Mouse (Mus musculus): ENCODE data around the gene Zc3h18.

Zc3h18 gene

DNA sequence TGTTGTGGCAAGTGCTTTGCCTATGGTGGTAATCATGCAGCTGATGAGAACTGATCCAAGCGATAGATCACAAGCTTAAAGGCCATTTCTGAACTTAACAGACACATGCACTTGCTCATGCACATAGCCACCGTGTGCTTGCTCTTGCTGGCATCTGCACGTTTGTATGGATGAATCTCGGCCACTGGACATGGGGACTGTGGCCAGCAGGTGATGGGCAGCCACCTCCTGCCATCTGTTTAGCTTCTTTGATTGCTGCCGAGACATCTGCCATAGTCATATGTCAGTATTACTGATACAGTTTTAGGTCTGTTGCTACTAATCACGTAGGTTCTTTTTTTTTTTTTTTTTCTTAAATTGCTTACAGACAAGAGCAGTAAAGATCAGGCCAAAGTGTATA is 18.9 kb downstream of the Zc3h18 start:
- peak; percentile 48 to 67 for DNase-seq

DNA sequence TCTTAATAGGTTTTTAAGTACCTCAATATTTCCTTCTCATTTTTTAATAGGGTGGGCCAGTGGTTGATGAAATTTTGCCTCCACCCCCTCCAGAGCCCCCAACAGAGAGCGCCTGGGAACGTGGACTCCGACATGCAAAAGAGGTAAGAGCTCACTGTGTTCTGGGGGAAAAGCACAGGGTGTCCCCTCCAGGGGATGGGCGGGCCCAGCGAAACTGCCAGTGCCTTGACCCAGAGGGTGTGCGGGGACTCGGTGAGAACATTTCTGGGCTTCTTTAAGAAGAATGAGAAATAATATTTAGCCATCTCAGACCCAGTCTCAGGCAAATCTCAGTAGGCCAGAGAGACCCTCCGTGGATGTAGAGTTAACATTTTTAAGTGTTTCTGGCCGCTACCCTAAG is 21.8 kb downstream of the Zc3h18 start:
- no peak for DNase-seq

DNA sequence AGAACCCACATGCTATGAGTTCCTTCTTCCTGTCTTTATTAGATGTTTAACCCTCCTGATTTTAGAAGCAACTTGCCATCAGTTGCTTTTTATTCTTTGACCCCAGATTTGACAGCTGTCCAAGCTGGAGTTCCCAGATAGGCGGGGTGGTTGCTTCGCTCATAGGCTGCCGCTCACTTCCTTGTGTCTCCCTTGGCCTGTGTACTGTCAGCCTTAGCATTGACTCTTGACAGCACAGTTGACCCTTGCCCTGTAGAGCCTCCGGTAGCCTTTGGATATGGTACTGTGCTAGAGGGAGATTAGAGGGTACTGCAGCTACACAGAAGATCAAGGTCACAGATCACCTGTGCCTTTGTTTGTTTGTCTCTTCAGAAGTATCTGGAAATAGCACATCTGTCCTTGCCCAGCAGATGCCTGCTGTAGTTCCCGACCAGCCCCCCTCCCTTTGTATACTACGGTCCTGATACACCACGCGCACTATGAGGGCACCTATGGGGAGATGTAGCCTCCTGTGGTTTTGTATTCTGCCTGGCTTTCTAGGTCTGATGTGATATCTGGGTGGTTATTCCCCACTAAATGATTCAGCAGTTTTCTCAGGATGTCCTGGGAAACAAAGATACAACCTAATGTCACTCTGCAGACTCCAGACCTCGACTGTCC is 28.9 kb downstream of the Zc3h18 start:
- no peak for DNase-seq

- DNase-seq, result no peak
These were observed 31.3 kb downstream of the Zc3h18 start for GRCm38 (mm10) chr8:122407678-122408077.

DNA sequence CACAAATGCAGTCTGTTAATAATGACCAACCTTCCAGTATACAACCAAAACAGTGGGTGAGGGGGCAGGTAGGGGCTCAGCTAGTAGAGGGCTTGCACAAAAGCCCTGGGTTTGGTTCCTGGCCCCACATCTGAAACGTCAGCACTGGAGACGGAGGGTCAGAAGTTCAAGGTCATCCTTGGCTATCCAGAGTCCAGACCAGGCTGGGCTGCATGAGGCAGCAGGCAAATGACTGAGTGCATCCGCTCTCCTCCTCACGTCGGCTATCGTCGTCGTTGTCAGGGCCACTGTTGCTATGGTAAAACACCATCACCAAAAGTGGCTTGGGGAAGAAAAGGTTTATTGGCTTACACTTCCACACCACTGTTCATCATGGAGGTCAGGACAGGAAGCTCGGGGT is 37.9 kb downstream of the Zc3h18 start:
- DNase-seq, result no peak

GRCm38 (mm10) chr8:122415554-122415953 is 39.1 kb downstream of the Zc3h18 start:
- no peak for DNase-seq

- peak in 1 of 2 experiments; percentile 53 for DNase-seq
These were observed 43.6 kb downstream of the Zc3h18 start for GRCm38 (mm10) chr8:122419881-122420555.

DNA sequence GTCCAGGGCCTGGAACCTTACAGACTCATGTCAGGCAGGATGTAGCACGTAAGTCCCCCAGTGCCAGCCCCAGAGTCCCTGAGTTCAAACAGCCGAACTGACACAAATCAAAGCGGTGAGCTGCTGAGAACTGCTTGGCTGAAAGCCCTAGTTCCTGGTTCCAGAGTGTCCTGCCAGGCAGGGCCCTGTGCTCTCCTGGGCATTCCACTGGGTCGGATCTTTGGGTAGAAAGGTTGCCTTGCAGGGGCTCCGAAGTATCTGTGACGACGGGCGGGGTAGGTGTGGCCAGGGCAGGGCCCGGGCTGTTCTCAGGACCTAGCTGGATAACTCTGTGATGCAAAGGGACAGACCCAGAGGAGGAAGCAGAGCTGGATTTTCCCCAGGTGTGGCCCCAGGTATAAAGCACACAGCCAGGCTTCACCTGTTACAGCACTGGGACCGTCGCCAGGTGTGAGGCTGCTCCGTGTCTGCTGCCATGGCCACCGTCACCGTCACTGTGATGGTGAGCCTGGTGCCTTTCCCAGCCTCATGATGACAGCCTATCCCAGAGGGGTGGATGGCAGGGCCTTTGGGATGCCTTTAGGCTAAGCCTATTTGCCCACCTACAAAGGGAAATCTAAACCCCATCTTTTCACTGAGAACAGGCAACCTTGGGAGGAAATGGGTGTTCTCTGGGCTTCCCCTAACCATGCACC is 45.1 kb downstream of the Zc3h18 start, which contains the start of gene Il17c:
Il17c (plus strand) TSS at position 645 of the 695 bp plus-strand sequence.
- DNase-seq, result peak; percentile 40 to 66

- DNase-seq, result no peak
These were observed 46.8 kb downstream of the Zc3h18 start for GRCm38 (mm10) chr8:122423217-122423616.

DNA sequence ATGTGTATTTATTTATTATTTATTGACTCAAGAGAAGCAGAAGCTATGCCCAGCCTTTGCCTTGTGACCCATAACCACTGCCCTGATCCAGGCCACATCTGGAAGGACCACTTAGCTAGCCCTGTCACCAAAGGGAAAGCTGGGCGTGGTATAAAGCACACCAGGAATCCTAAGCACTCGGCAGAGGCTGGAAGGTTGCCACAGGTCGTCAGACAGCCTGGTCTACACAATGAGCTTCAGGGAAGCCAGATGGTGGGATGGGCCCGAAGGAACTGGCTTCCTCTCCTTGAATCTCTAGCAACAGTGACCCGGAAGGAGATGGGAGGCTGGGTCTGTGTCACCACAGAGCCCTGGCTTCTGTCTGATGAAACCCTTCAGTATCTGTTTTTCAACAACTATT is 47.2 kb downstream of the Zc3h18 start:
- peak in 1 of 2 experiments; percentile 44 for DNase-seq

- no peak for DNase-seq
These were observed 49.7 kb downstream of the Zc3h18 start for GRCm38 (mm10) chr8:122426145-122426544.

DNA sequence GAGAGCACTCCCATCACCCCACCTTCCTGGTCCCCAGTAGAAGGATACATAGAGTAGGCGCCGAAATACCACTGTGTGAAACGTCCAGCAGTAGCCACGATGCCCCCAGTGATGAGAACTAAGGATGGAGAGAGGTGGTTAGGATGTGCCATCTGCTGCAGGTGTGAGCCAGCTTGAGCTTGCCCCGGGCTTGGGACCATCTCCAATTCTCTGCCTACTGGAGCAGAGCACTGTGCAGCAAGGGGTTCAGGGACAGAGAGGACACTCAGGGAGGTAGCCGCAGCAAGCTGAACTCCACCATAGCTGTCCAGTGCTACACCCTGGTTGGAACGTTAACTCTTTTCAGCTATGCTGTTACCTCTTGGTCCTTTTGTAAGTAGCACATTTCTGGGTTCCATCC is 51.2 kb downstream of the Zc3h18 start:
- no peak for DNase-seq

DNA sequence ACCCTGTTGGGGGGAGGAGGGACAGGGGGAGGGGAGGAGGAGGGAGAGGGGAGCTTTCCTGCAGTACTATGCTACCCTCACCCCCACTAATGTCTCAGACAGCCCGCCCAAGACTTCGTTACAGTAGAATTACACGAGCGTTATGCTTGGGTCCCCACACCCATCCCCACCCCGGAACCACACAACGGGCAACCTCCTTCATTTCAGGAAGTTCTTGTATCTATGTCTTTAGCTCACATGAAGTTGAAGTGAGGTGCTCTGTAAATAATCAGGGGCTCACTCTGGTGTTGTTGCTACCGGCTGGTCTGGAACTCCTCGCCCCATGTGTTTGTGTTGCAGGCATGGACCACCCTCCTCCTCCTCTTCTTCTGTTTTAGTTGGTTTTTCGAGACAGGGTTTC is 51.8 kb downstream of the Zc3h18 start:
- DNase-seq, result no peak

DNA sequence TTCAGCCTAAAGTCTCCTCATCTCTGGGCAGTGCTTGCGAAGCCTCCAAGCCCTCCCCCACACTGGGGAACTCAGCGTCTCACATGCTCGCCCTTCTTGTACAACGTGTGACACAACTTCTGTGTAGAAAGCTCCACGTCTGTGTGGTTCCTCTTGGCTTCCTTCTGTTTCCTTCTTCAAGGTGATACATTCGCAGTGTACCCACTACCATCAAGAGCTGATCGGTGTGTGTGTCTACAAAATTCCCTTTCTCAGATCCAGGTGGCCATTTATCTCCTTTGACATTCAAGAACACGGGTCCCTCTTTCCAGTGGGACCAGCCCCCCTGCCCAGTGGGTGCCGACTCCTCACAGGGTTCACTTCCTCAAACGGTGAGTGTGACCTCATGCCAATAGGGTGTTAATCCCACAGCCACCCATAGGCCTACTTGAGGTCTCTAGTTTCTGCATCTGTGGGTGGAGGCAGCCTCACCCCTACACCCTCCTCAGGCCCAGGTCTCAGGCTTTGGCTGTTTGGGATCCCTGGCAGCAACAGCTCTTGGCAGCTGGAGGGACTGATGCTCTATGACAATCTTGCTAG is 53.7 kb downstream of the Zc3h18 start:
- DNase-seq, result no peak

DNA sequence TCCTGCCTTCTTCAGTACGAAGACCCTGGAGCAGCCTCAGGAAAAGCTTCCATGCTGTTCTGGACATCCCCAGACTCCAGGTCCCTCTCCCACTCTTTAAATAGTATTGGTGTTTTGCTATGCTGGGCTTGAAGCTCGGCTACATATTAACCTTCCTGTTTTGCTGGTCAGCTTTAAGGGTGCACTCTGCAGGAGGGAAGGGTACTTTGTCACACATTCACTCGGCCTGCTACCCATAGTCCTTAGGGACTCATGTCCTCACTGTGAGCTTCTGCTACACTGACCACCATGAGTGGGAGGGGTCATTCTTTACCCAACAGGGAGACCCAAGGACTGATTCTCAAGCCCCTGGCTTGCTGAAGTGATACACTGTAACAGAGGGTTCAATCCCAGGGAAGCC is 54.2 kb downstream of the Zc3h18 start:
- no peak for DNase-seq

GRCm38 (mm10) chr8:122431694-122432442 is 55.5 kb downstream of the Zc3h18 start:
- DNase-seq, result no peak

DNA sequence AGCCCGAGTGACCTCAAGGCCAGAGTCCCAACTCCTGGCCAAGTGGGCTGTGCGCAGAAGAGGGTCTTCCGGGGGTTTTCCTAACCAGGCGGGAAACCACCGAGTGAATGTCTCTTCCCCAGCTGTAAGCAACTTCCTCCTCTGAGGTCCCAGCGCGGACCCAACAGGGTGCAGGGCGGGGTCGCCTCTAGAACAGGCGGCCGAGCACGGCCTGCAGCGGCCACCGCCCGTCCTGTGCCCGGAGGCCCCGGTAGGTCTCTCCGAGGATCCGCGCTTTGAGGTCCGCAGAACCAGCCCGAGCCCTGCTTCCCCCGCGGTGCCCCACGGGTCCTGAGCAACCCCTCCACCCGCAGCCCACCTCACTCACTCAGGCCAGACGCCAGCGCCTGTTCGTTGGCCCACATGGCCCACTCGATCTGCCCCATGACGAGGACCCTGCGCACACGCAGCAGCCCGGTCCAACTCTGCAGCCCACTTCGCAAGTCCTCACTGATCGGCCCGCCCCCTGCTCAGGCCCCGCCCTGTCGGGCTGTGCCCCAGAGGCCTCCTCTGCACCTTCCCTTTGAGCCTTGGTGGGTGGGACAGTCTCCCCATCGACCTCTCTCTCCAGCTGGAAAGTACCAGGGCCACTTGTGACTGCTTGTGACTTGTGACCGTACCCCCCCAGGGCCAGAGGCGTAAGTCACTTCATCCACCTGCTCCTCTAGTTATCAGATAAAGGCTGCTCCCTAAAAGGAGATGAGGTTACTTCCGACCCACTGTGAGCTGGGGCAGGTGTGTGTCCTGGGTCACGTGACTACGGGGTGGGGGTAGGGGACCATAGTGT is 56.2 kb downstream of the Zc3h18 start, which contains the start of gene Cyba:
Cyba (minus strand) TSS at position 488 of the 826 bp plus-strand sequence.
- peak; percentile 29 to 35 for DNase-seq

- no peak for DNase-seq
These were observed 57.0 kb downstream of the Zc3h18 start for GRCm38 (mm10) chr8:122433269-122433905.

DNA sequence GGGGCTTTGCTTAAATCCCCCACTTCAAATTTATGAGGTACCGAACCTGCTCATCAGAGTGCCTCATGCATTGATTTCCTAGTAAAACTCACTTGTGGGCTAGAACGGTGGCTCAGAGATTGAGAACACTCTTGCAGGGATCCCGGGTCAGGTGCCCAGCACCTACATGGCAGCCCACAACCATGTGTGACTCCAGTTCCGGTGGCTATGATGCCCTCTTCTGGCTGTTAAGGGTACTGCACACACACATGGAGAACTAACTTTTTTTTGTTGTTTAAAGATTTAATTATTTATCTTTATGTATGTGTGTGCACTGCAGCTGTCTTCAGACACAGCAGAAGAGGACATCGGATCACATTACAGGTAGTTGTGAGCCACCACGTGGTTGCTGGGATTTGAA is 59.0 kb downstream of the Zc3h18 start:
- no peak for DNase-seq

DNA sequence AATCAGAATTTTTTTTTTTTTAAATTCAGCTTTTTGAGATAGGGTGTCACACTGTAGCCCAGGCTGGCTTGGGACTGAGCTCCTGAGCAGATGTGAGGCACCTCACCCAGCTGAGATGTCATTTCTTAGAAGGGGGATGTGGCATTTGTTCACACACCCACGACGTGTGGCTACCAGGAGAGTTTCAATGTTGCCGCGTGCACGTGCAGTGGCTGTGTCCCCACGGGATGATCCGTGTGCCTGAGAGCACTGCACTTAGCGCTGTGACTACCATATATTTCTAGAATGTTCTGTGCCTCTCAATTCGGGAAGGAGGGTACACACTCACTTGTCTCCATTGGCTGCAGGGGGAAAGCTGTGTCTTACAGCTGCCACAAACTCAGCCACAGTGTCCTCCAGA is 59.7 kb downstream of the Zc3h18 start:
- no peak for DNase-seq

DNA sequence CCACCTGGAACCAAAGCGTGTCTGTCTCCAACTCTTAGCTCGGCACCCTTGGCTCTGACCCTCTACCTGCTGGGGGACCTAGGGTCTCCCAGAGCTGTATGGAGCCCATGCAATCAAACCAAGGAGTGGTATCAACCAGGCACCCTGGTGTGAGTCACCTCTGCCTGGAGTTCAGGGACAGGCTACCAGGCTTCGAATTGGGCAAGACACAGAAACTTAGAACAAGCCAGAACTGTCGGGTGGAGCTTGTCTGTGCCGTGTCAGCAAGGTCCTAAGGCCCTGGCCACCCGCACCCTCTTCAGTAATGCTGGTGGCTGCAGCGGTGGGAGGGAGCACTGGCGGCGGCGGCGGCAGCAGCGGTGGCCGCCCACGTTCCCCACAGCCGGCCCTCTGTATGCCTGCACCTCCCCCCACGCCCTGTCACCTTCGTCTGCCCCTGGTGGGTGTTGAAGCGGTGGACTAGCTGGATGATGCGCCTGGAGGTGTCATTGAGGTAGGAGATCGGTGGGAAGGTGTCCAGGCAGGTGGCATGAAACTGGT is 60.2 kb downstream of the Zc3h18 start:
- DNase-seq, result no peak

Data from cerebellum, postnatal 25 days (tissue).